Mouse (Mus musculus): Measurements from ENCODE around the gene Odf3l2.

Odf3l2 gene

GRCm38 (mm10) chr10:79670071-79670888, 24.7 kb upstream of the Odf3l2 start:
- no peak for DNase-seq

- peak; percentile 76 for DNase-seq
These were observed 24.1 kb upstream of the Odf3l2 start for GRCm38 (mm10) chr10:79669576-79670057.

GRCm38 (mm10) chr10:79668771-79669575, 23.4 kb upstream of the Odf3l2 start, which contains the start of gene Tpgs1:
Gene Tpgs1, plus strand, starts transcription at chr10:79669369.
- peak; percentile 89 for DNase-seq

- DNase-seq = no peak
These were observed 22.5 kb upstream of the Odf3l2 start for GRCm38 (mm10) chr10:79668076-79668475.

GRCm38 (mm10) chr10:79666493-79666892, 21.0 kb upstream of the Odf3l2 start:
- DNase-seq = no peak

GRCm38 (mm10) chr10:79665051-79665450, 19.5 kb upstream of the Odf3l2 start:
- no peak for DNase-seq

GRCm38 (mm10) chr10:79664131-79664665, 18.7 kb upstream of the Odf3l2 start, which contains the start of gene Madcam1:
Gene Madcam1, plus strand, starts transcription at chr10:79664559.
- peak; percentile 65 for DNase-seq

- no peak for DNase-seq
These were observed 16.3 kb upstream of the Odf3l2 start for GRCm38 (mm10) chr10:79661861-79662260.

- DNase-seq = no peak
These were observed 14.8 kb upstream of the Odf3l2 start for GRCm38 (mm10) chr10:79660298-79660697.

GRCm38 (mm10) chr10:79658829-79659228, 13.3 kb upstream of the Odf3l2 start:
- no peak for DNase-seq

- no peak for DNase-seq
These were observed 9.4 kb upstream of the Odf3l2 start for GRCm38 (mm10) chr10:79654946-79655395.

- DNase-seq = no peak
These were observed 7.3 kb upstream of the Odf3l2 start for GRCm38 (mm10) chr10:79652789-79653188.

- peak; percentile 69 for DNase-seq
These were observed 3.7 kb upstream of the Odf3l2 start for GRCm38 (mm10) chr10:79649070-79649751.

- DNase-seq = peak; percentile 53
These were observed 6.9 kb downstream of the Odf3l2 start for GRCm38 (mm10) chr10:79638486-79639204.

GRCm38 (mm10) chr10:79637128-79638110, 8.1 kb downstream of the Odf3l2 start, which contains the start of gene Shc2:
Gene Shc2, minus strand, starts transcription at chr10:79637918.
- DNase-seq = peak; percentile 80

- peak; percentile 44 for DNase-seq
These were observed 9.3 kb downstream of the Odf3l2 start for GRCm38 (mm10) chr10:79636287-79636686.

- DNase-seq = no peak
These were observed 12.3 kb downstream of the Odf3l2 start for GRCm38 (mm10) chr10:79633006-79633777.

- DNase-seq = no peak
These were observed 14.1 kb downstream of the Odf3l2 start for GRCm38 (mm10) chr10:79631432-79631831.

GRCm38 (mm10) chr10:79628377-79628776, 17.2 kb downstream of the Odf3l2 start:
- DNase-seq = no peak

GRCm38 (mm10) chr10:79626156-79626555, 19.4 kb downstream of the Odf3l2 start:
- no peak for DNase-seq

Data from cerebellum, adult 11 months (tissue).